Mouse (Mus musculus): ENCODE data around the gene Trpm3. TPM values are rescaled to one million over a fixed set of nuclear protein-coding genes. Genes with fewer than 3 reads are reported as not detected.

Trpm3 gene
- polyA plus RNA-seq, 1 experiment from 2014 or later: 0.04 TPM

GRCm38 (mm10) chr19:22249076-22249475, 110.2 kb downstream of the Trpm3 start:
- no peaks in the 10 kb centered on the region for H3K36me3 ChIP-seq (ENCODE audit: inconsistent target)
- no peaks in the 10 kb centered on the region for H3K79me2 ChIP-seq (ENCODE audit: inconsistent target)
- no peak overlapping the region for H3K27ac ChIP-seq
- WGBS (ENCODE audit: missing documents): 90% methylated on average over 6 of the region's 6 CpGs
- no peak overlapping the region for H3K4me3 ChIP-seq (ENCODE audit: inconsistent target)

DNA sequence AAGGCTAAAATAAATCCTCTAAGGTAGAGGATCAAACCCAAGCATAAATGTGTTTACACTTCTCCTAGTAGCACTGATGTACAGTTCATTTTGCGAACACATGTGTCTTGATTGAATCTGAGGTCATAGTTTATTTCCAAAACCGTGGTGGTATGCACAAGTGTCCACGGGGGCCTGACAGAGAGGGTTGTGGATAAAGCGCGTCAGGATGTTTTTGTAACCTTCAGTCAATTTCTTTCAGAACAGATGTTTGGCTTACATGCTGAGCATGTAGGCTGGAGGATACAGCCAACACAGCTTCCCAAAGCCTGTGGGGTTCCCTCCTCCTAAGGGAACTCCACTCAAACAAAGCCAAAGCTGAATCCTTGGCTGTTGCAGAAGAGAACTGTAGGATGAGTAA, 134.1 kb downstream of the Trpm3 start:
- 90% methylated on average over 5 of the region's 5 CpGs for WGBS (ENCODE audit: missing documents)
- Histone ChIP-seq H3K36me3 (ENCODE audit: inconsistent target) (no peaks in the 10 kb centered on the region), H3K27ac (no peak overlapping the region), H3K79me2 (ENCODE audit: inconsistent target) (no peaks in the 10 kb centered on the region), H3K4me3 (ENCODE audit: inconsistent target) (no peak overlapping the region)

- WGBS (ENCODE audit: missing documents): 69% methylated on average over 3 of the region's 3 CpGs
- Histone ChIP-seq H3K4me3 (ENCODE audit: inconsistent target) (no peak overlapping the region), H3K27ac (no peak overlapping the region), H3K36me3 (ENCODE audit: inconsistent target) (no peaks in the 10 kb centered on the region), H3K79me2 (ENCODE audit: inconsistent target) (no peaks in the 10 kb centered on the region)
Measured at GRCm38 (mm10) chr19:22284651-22285050, 145.8 kb downstream of the Trpm3 start.

GRCm38 (mm10) chr19:22292671-22293070, 153.8 kb downstream of the Trpm3 start:
- no peak overlapping the region for H3K27ac ChIP-seq
- 99% methylated on average over 6 of the region's 6 CpGs for WGBS (ENCODE audit: missing documents)

DNA sequence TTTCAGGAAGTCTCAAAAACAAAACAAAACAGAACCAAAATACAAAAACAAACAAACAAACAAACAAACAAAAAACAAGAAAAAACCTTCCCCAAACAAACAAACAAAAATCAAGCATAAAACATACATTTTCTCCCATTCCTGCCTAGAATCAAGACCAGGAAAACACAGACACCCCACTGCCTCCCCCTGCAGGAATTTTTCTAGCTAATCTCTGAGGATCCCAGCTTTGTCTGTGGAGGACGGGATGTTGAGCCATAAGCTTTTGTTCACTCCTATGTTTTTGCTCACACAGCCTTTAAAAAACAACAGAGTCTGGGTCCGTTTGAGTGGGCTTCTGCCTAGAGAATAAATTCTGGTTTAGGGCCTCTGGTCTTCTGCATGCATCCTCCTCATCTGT, 162.1 kb downstream of the Trpm3 start:
- H3K36me3 ChIP-seq (ENCODE audit: inconsistent target): no peaks in the 10 kb centered on the region
- no peaks in the 10 kb centered on the region for H3K79me2 ChIP-seq (ENCODE audit: inconsistent target)
- H3K4me3 ChIP-seq (ENCODE audit: inconsistent target): no peak overlapping the region
- no peak overlapping the region for H3K27ac ChIP-seq
- 97% methylated on average over 2 of the region's 2 CpGs for WGBS (ENCODE audit: missing documents)

More at GRCm38 (mm10) chr19:22292671-22293070, 153.8 kb downstream of the Trpm3 start:
- Histone ChIP-seq H3K79me2 (ENCODE audit: inconsistent target) (no peaks in the 10 kb centered on the region), H3K36me3 (ENCODE audit: inconsistent target) (no peaks in the 10 kb centered on the region), H3K4me3 (ENCODE audit: inconsistent target) (no peak overlapping the region)

DNA sequence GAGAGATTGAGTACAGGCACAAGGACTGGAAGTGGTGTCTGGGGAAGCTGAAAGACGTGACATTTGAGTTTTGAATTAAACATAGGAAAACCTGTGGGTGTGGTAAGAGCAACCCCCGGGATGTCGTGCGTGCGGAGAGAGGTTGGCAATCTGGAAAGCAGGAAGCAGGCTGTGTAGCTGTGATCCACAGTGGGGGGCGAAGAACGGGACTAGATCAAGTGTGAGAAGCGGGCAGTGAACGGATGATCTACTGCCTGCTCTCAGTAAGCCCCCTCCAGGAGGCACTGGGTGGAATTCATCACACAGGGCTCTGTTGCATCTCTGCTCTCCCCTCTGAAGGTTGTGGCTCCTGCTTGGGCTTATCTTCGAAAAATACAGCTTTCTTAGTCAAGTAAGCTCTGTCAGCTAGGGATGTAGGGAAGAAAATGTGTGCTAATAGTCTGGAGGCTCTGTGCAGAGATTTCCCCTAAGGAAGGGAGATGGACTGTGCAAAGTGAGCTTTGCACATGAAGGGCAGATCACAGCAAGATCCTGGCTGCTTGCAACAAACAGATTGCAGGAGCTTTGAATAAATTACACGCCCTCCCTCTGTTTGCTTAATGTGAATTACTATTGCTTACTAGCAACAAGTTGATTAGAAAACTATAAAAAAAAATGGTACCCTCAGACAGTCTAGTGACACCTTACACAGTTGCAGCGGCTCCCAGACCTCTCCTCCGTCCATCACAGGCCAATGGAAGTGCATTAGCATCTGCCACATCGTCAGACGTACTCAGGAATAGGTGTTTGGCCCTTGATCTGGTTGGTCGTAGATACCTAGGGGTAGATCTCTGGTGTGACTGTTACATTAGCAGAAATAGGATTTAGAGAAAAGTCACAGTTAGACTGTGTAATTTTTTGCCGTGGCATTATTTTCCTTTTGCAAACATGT, 164.4 kb downstream of the Trpm3 start:
- Histone ChIP-seq H3K27ac (no peak overlapping the region), H3K79me2 (ENCODE audit: inconsistent target) (no peaks in the 10 kb centered on the region), H3K36me3 (ENCODE audit: inconsistent target) (no peaks in the 10 kb centered on the region), H3K4me3 (ENCODE audit: inconsistent target) (no peak overlapping the region)
- 74% methylated on average over 17 of the region's 17 CpGs for WGBS (ENCODE audit: missing documents)

- WGBS (ENCODE audit: missing documents): 23% methylated on average over 14 of the region's 18 CpGs
Measured at GRCm38 (mm10) chr19:22303952-22304655, 165.3 kb downstream of the Trpm3 start.

GRCm38 (mm10) chr19:22308081-22308480, 169.2 kb downstream of the Trpm3 start:
- H3K4me3 ChIP-seq (ENCODE audit: inconsistent target): no peak overlapping the region

More at GRCm38 (mm10) chr19:22303952-22304655, 165.3 kb downstream of the Trpm3 start:
- Histone ChIP-seq H3K4me3 (ENCODE audit: inconsistent target) (no peak overlapping the region), H3K79me2 (ENCODE audit: inconsistent target) (no peaks in the 10 kb centered on the region), H3K27ac (no peak overlapping the region), H3K36me3 (ENCODE audit: inconsistent target) (no peaks in the 10 kb centered on the region)

DNA sequence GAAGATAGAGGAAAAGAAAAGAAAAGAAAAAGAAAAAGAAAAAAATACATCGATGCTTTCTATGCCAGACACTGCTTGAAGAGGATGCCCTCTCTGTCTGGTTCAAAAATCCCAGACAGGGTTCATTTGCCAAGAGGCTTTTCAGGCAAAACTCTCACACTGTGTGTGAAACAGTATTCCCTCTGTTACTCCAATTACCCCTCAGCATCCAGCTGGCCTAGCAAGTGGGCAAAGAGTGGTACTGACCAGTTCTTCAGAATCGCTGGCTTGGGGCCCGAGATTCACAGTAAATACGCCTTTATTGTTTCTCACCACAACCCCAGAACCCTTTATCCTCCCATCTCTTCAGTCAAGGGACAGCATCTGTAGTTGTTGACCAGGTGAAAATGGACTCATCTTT, 178.5 kb downstream of the Trpm3 start:
- Histone ChIP-seq H3K79me2 (ENCODE audit: inconsistent target) (no peaks in the 10 kb centered on the region), H3K36me3 (ENCODE audit: inconsistent target) (no peaks in the 10 kb centered on the region), H3K27ac (no peak overlapping the region), H3K4me3 (ENCODE audit: inconsistent target) (no peak overlapping the region)
- WGBS (ENCODE audit: missing documents): 92% methylated on average over 4 of the region's 4 CpGs

More at GRCm38 (mm10) chr19:22308081-22308480, 169.2 kb downstream of the Trpm3 start:
- H3K79me2 ChIP-seq (ENCODE audit: inconsistent target): no peaks in the 10 kb centered on the region
- WGBS (ENCODE audit: missing documents): 80% methylated on average over 2 of the region's 2 CpGs
- no peaks in the 10 kb centered on the region for H3K36me3 ChIP-seq (ENCODE audit: inconsistent target)
- no peak overlapping the region for H3K27ac ChIP-seq

DNA sequence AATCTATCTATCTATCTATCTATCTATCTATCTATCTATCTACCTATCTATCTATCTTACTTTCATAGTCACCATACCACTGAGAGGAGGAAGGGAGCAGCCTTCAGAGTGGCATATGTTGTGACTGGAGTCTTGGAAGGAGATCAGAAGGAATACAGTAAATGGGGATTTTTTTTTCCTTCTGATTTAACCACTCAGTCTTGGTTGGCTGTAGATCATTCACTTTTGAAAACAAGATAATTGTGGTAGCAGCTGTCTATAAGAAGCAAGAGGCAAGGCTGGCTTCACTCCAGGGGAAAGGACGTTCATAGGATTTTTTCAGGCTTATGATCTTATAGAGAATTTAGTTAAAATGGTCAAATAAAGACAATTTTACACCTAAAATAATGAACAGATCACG, 188.0 kb downstream of the Trpm3 start:
- H3K79me2 ChIP-seq (ENCODE audit: inconsistent target): no peaks in the 10 kb centered on the region
- H3K4me3 ChIP-seq (ENCODE audit: inconsistent target): no peak overlapping the region
- WGBS (ENCODE audit: missing documents): 80% methylated on average over 2 of the region's 2 CpGs
- H3K36me3 ChIP-seq (ENCODE audit: inconsistent target): no peaks in the 10 kb centered on the region
- no peak overlapping the region for H3K27ac ChIP-seq

GRCm38 (mm10) chr19:22327226-22327625, 188.4 kb downstream of the Trpm3 start:
- Histone ChIP-seq H3K36me3 (ENCODE audit: inconsistent target) (no peaks in the 10 kb centered on the region), H3K4me3 (ENCODE audit: inconsistent target) (no peak overlapping the region), H3K79me2 (ENCODE audit: inconsistent target) (no peaks in the 10 kb centered on the region), H3K27ac (no peak overlapping the region)
- 84% methylated on average over 5 of the region's 5 CpGs for WGBS (ENCODE audit: missing documents)

- no peak overlapping the region for H3K4me3 ChIP-seq (ENCODE audit: inconsistent target)
- H3K27ac ChIP-seq: no peak overlapping the region
- 88% methylated on average over 3 of the region's 3 CpGs for WGBS (ENCODE audit: missing documents)
- no peaks in the 10 kb centered on the region for H3K36me3 ChIP-seq (ENCODE audit: inconsistent target)
- no peaks in the 10 kb centered on the region for H3K79me2 ChIP-seq (ENCODE audit: inconsistent target)
Measured at GRCm38 (mm10) chr19:22336278-22336677, 197.4 kb downstream of the Trpm3 start.

DNA sequence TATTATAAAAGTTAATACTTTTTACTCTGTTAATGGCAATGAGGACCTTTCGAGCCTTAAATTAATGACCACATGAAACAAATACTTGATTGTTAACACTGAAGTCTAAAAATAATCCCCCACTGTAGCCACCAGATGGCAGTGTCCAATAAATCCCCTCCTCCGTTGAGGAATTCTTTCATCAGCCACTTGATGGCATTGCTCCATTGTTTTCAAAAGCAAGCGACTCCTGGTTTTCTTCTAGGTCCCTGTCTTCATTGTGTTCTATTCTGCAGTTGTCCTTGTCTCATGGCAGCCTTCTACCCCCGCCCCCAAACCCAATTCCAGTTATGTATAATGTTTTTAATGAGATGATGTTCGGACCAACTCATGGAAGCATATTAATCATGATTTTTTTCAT, 198.6 kb downstream of the Trpm3 start:
- 23% methylated on average over 5 of the region's 5 CpGs for WGBS (ENCODE audit: missing documents)
- H3K36me3 ChIP-seq (ENCODE audit: inconsistent target): no peaks in the 10 kb centered on the region

DNA sequence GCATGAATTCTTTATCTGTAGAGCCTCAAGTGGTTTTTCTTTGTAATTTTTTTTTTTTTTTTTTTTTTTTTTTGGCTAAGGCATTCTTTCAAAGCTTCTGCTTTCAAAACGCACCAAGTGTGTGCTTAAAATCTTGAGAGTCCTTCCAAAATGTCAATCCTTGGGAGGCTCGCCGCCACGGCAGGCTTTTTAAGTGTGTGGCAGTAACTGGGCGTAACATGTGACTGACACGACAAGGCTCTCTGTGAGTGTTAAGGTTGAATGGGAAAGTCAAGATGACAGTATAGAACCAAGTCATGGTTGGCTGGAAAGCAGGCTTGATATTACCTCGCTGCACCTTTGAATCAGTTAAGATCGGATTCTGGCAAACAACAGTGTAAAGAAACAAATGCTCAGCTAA, 200.1 kb downstream of the Trpm3 start:
- Histone ChIP-seq H3K4me3 (ENCODE audit: inconsistent target) (no peak overlapping the region), H3K36me3 (ENCODE audit: inconsistent target) (no peaks in the 10 kb centered on the region), H3K79me2 (ENCODE audit: inconsistent target) (no peaks in the 10 kb centered on the region), H3K27ac (no peak overlapping the region)
- 85% methylated on average over 8 of the region's 8 CpGs for WGBS (ENCODE audit: missing documents)

More for the DNA sequence above, 198.6 kb downstream of the Trpm3 start:
- Histone ChIP-seq H3K27ac (no peak overlapping the region), H3K4me3 (ENCODE audit: inconsistent target) (no peak overlapping the region), H3K79me2 (ENCODE audit: inconsistent target) (no peaks in the 10 kb centered on the region)

- Histone ChIP-seq H3K79me2 (ENCODE audit: inconsistent target) (no peaks in the 10 kb centered on the region), H3K27ac (no peak overlapping the region), H3K4me3 (ENCODE audit: inconsistent target) (no peak overlapping the region), H3K36me3 (ENCODE audit: inconsistent target) (no peaks in the 10 kb centered on the region)
- WGBS (ENCODE audit: missing documents): 91% methylated on average over 14 of the region's 14 CpGs
Measured at GRCm38 (mm10) chr19:22354037-22354541, 215.2 kb downstream of the Trpm3 start.
